Mouse (Mus musculus): Measurements from ENCODE around the gene Tas2r135.

GRCm38 (mm10) chr6:42391796-42392330 lies 13.4 kb upstream of the Tas2r135 start:
- TF ChIP-seq CTCF (IDR thresholded peaks at IDR 0.05; ENCODE audit: low read depth) = no peak
- TF ChIP-seq EP300 (IDR thresholded peaks at IDR 0.05; ENCODE audit: low read depth) = no peak

All from liver, postnatal 0 days (tissue).